14 mouse cellular contexts compared by ENCODE assay signal in genomic region chr19:53441449-53442131, GRCm38 (mm10). TPM values are rescaled to one million over a fixed set of nuclear protein-coding genes. Genes with fewer than 3 reads are reported as not detected.
DNase-seq lines count a peak whose midpoint lies in the region; ATAC-seq and TF ChIP-seq lines count a peak whose summit lies in the region.
"Had no signal": no experiment of that assay in that cellular context is flagged by ENCODE, and none has a peak within 500 bp of the region (broad histone marks: within the 10 kb centered on the region; RNA-seq: fewer than 3 reads in every experiment).

No protein-coding gene starts in this region.

- WGBS in bone marrow, adult 2 months, result 44% methylated on average over 13 of the region's 13 CpGs
- WGBS in limb, embryonic 10.5 days, result 76% methylated on average over 13 of the region's 13 CpGs

- no peaks in the 10 kb centered on the region for H3K9me3 ChIP-seq in limb, embryonic 10.5 days (replicated peaks)

- ATAC-seq in CD4-positive, CD25-positive, alpha-beta regulatory T cell, adult 4 months, result peak; percentile 60
- ATAC-seq: intestine, embryonic 16.5 days had no signal

- TF ChIP-seq POLR2A in bone marrow, adult 2 months (IDR thresholded peaks at IDR 0.05; ENCODE audit: borderline replicate concordance, control insufficient read depth, low read depth, low read length), result peak; percentile 9; the same call in 1 of the 2 replicates

- peak; percentile 38 for DNase-seq in cerebellum, adult 11-12 months
- no peak for DNase-seq in cerebellum, postnatal 25 days
- DNase-seq in thymus, adult 18-20 months, result peak; percentile 53 to 78
- DNase-seq in right cerebral cortex, postnatal 36 days (ENCODE audit: low spot score in 2 of 2), result no peak
- no peak for DNase-seq in layer of hippocampus, adult 11-12 months (ENCODE audit: low spot score)
- DNase-seq in limb, embryonic 10.5 days (ENCODE audit: low spot score), result no peak
- DNase-seq: heart, postnatal 4 days; kidney, postnatal 4 days; right cerebral cortex, adult 18-20 months had no signal

- peaks cover 4% of the 10 kb centered on the region; the same call in 1 of the 2 replicates for H3K27me3 ChIP-seq in limb, embryonic 10.5 days (ENCODE audit: low read depth, poor library complexity, severe bottlenecking)

- peaks cover 5% of the 10 kb centered on the region; the same call in 1 of the 2 replicates for H3K4me1 ChIP-seq in bone marrow, adult 2 months (ENCODE audit: control insufficient read depth, insufficient read depth, low read length)
- peaks cover 36% of the 10 kb centered on the region for H3K4me1 ChIP-seq in limb, embryonic 10.5 days

- no peaks in the 10 kb centered on the region for H3K36me3 ChIP-seq in limb, embryonic 10.5 days

- no peak for TF ChIP-seq CTCF in bone marrow, adult 2 months (IDR thresholded peaks at IDR 0.05; ENCODE audit: control insufficient read depth, insufficient read depth, low read length)

- no peak overlapping the region for H3K4me3 ChIP-seq in bone marrow, adult 2 months (replicated peaks; ENCODE audit: control insufficient read depth, low read depth, low read length)
- H3K4me3 ChIP-seq in limb, embryonic 10.5 days, result no peak overlapping the region

- H3K27ac ChIP-seq in bone marrow, adult 2 months (ENCODE audit: control insufficient read depth, insufficient read depth, low read depth, low read length, poor library complexity), result peak overlapping the region; percentile 91
- no peak overlapping the region for H3K27ac ChIP-seq in limb, embryonic 10.5 days
- H3K27ac ChIP-seq: liver, embryonic 14.5 days; macrophage had no signal

RNA-seq across cellular contexts. Expression of gene Smndc1, which starts 51.2 kb away (rescaled TPM):
- polyA plus RNA-seq in CD4-positive, CD25-positive, alpha-beta regulatory T cell, adult 4 months (2017; shearing (Covaris generic)), result 10 to 100 TPM; 32.0 to 32.3 TPM
- 28.2 and 41.2 TPM in 2 replicates for polyA plus RNA-seq in bone marrow, adult 2 months (2011; ENCODE audit: insufficient read depth, insufficient read length, low replicate concordance, missing spikeins)
- 41.2 and 43.8 TPM in 2 replicates for polyA plus RNA-seq in limb, embryonic 10.5 days (2016; fragmentation: Nextera tagmentation; extraction: Ambion mirVana)

Comparison
In these comparisons a context has a peak if more than half of its experiments do, and no peak if none do; other contexts are left out.
1. DNase-seq: peak in cerebellum, adult 11-12 months (single experiment) and thymus, adult 18-20 months (2 of 2); none in cerebellum, postnatal 25 days (0 of 2), right cerebral cortex, postnatal 36 days (0 of 2), layer of hippocampus, adult 11-12 months (single experiment) and limb, embryonic 10.5 days (single experiment).